Mouse (Mus musculus) embryonic facial prominence, embryonic 12.5 days (tissue): ENCODE data around the gene Lpcat3. TPM values are rescaled to one million over a fixed set of nuclear protein-coding genes. Genes with fewer than 3 reads are reported as not detected.

Source experiments
- ATAC-seq: fragments of 200-750 bp; cut with Nextera tagmentation; 2 replicates; pipeline ENCODE4 v1.8.0; 2017; ENCODE audit not compliant: insufficient number of reproducible peaks, insufficient read depth, low FRiP score, low TSS enrichment
- H3K27ac ChIP-seq: fragments of 300-500 bp; sonication (generic); 2 replicates; pipeline ENCODE4 v1.5.1; 2016; ENCODE audit warnings: mild to moderate bottlenecking
- H3K27me3 ChIP-seq: fragments of 300-500 bp; sonication (generic); 2 replicates; pipeline ENCODE4 v1.6.1; 2016; ENCODE audit warnings: mild to moderate bottlenecking, moderate library complexity
- H3K36me3 ChIP-seq: fragments of 300-500 bp; sonication (generic); 2 replicates; pipeline ENCODE4 v1.6.1; 2016; ENCODE audit warnings: mild to moderate bottlenecking
- H3K4me1 ChIP-seq: fragments of 300-500 bp; sonication (generic); 2 replicates; pipeline ENCODE4 v1.6.1; 2016
- H3K4me2 ChIP-seq: fragments of 300-500 bp; sonication (generic); replicated peaks from 2 replicates; pipeline ENCODE4 v1.6.1; 2016; ENCODE audit warnings: mild to moderate bottlenecking, moderate library complexity
- H3K4me3 ChIP-seq: fragments of 300-500 bp; sonication (generic); 2 replicates; pipeline ENCODE4 v1.5.1; 2016; ENCODE audit warnings: mild to moderate bottlenecking
- H3K9ac ChIP-seq: fragments of 300-500 bp; sonication (generic); 2 replicates; pipeline ENCODE4 v1.6.1; 2016; ENCODE audit warnings: mild to moderate bottlenecking, moderate library complexity
- H3K9me3 ChIP-seq: fragments of 300-500 bp; sonication (generic); 2 replicates; pipeline ENCODE4 v1.6.1; 2016; ENCODE audit warnings: mild to moderate bottlenecking, moderate library complexity
- WGBS: fragments of 180-500 bp; shearing (Covaris S2); methylation state at CpG from one replicate; pipeline ENCODE4 v1.1.7; 2016; 5-methylcytosine and 5-hydroxymethylcytosine counted together
- polyA plus RNA-seq: library from polyadenylated mRNA; unstranded; fragments of >200 nt; fragmentation: Nextera tagmentation; extraction: Ambion mirVana; gene quantifications from 2 replicates; pipeline ENCODE4 v1.2.1, GENCODE M21; 2016

Gene Lpcat3
- polyA plus RNA-seq, 1 experiment from 2014 or later = 49.1 TPM

- H3K36me3 ChIP-seq = peaks cover 21% of the 10 kb centered on the region
- no peak for ATAC-seq
- H3K4me1 ChIP-seq = peaks cover 17% of the 10 kb centered on the region; the same call in 1 of the 2 replicates
- H3K27ac ChIP-seq = no peak overlapping the region
- no peaks in the 10 kb centered on the region for H3K27me3 ChIP-seq
- H3K4me2 ChIP-seq = no peak overlapping the region
- 91% methylated on average over 7 of the region's 7 CpGs for WGBS
- no peak overlapping the region for H3K9ac ChIP-seq
- H3K4me3 ChIP-seq = no peak overlapping the region
- no peaks in the 10 kb centered on the region for H3K9me3 ChIP-seq
Observed at GRCm38 (mm10) chr6:124696441-124697150, 33.8 kb downstream of the Lpcat3 start.

GRCm38 (mm10) chr6:124698751-124699150, 35.9 kb downstream of the Lpcat3 start:
- peaks cover 42% of the 10 kb centered on the region for H3K36me3 ChIP-seq

GRCm38 (mm10) chr6:124699366-124699765, 36.5 kb downstream of the Lpcat3 start:
- Histone ChIP-seq H3K36me3 (peaks cover 49% of the 10 kb centered on the region), H3K4me2 (no peak overlapping the region), H3K9me3 (no peaks in the 10 kb centered on the region), H3K27me3 (no peaks in the 10 kb centered on the region), H3K9ac (no peak overlapping the region), H3K4me1 (peaks cover 4% of the 10 kb centered on the region; the same call in 1 of the 2 replicates), H3K4me3 (no peak overlapping the region), H3K27ac (no peak overlapping the region)
- ATAC-seq = no peak
- WGBS = 84% methylated on average over 4 of the region's 4 CpGs

More at GRCm38 (mm10) chr6:124698751-124699150, 35.9 kb downstream of the Lpcat3 start:
- H3K9ac ChIP-seq = no peak overlapping the region
- H3K9me3 ChIP-seq = no peaks in the 10 kb centered on the region
- H3K27ac ChIP-seq = no peak overlapping the region
- peaks cover 11% of the 10 kb centered on the region; the same call in 1 of the 2 replicates for H3K4me1 ChIP-seq
- H3K27me3 ChIP-seq = no peaks in the 10 kb centered on the region
- H3K4me2 ChIP-seq = no peak overlapping the region
- no peak for ATAC-seq
- 84% methylated on average over 6 of the region's 6 CpGs for WGBS
- no peak overlapping the region for H3K4me3 ChIP-seq

- WGBS = 80% methylated on average over 11 of the region's 11 CpGs
- H3K27me3 ChIP-seq = no peaks in the 10 kb centered on the region
- no peaks in the 10 kb centered on the region for H3K9me3 ChIP-seq
- no peak overlapping the region for H3K4me2 ChIP-seq
- no peak overlapping the region for H3K27ac ChIP-seq
- H3K36me3 ChIP-seq = peaks cover 56% of the 10 kb centered on the region
- ATAC-seq = no peak
- H3K9ac ChIP-seq = no peak overlapping the region
- no peaks in the 10 kb centered on the region for H3K4me1 ChIP-seq
- H3K4me3 ChIP-seq = no peak overlapping the region
Observed at GRCm38 (mm10) chr6:124699962-124700610, 37.3 kb downstream of the Lpcat3 start.

GRCm38 (mm10) chr6:124701338-124701737, 38.5 kb downstream of the Lpcat3 start:
- H3K36me3 ChIP-seq = peaks cover 66% of the 10 kb centered on the region
- H3K9me3 ChIP-seq = no peaks in the 10 kb centered on the region
- H3K4me1 ChIP-seq = no peaks in the 10 kb centered on the region
- no peak overlapping the region for H3K9ac ChIP-seq
- WGBS = 81% methylated on average over 8 of the region's 8 CpGs
- H3K4me2 ChIP-seq = no peak overlapping the region
- H3K4me3 ChIP-seq = no peak overlapping the region
- H3K27me3 ChIP-seq = no peaks in the 10 kb centered on the region
- no peak for ATAC-seq
- H3K27ac ChIP-seq = no peak overlapping the region

DNA sequence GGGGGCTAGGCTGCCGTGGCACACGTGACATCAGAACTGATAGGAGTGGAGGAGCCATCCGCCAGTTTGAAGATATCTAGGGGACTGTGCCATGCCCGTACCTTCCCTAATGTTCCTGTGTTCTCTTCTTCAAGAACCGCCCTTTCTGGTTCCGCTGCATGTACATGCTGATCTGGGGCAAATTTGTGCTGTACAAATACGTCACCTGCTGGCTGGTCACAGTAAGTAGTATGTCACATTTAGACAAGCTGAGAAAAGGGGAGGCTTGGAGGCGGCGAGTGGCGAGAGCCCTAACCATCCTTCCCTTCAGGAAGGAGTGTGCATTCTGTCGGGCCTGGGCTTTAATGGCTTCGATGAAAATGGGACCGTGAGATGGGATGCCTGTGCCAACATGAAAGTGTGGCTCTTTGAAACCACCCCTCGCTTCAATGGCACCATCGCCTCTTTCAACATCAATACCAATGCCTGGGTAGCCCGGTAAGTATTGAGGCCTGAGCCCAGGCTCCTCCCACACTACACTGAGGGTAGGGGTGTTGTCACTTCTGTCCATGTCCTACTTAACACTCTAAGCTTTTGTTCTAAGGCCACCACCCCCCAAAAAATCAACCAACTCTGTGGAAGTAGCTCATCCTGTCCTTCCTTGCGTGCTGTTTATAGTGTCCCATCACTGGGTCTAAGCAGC, 39.4 kb downstream of the Lpcat3 start:
- no peaks in the 10 kb centered on the region for H3K4me1 ChIP-seq
- no peak overlapping the region for H3K9ac ChIP-seq
- 91% methylated on average over 17 of the region's 17 CpGs for WGBS
- H3K4me3 ChIP-seq = no peak overlapping the region
- no peaks in the 10 kb centered on the region for H3K27me3 ChIP-seq
- no peak overlapping the region for H3K4me2 ChIP-seq
- H3K27ac ChIP-seq = no peak overlapping the region
- 0 out of 2 replicates have a peak, but pooled peaks have one; percentile 25 for ATAC-seq
- peaks cover 71% of the 10 kb centered on the region for H3K36me3 ChIP-seq
- no peaks in the 10 kb centered on the region for H3K9me3 ChIP-seq

DNA sequence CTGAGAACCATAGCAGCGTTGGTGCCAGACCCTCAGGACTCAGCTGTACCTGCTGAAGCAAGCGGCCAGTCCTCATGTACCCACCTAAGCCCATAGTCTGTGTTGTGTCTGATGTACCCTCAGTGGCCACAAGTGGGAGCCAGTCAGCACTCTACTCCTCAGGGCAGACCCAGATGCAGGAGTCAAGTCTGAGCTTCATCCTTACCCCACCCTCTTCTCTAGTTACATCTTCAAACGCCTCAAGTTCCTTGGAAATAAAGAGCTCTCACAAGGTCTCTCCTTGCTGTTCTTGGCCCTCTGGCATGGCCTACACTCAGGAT, 39.9 kb downstream of the Lpcat3 start:
- Histone ChIP-seq H3K27ac (no peak overlapping the region), H3K9me3 (no peaks in the 10 kb centered on the region), H3K27me3 (no peaks in the 10 kb centered on the region), H3K4me2 (no peak overlapping the region), H3K36me3 (peaks cover 76% of the 10 kb centered on the region), H3K4me1 (no peaks in the 10 kb centered on the region), H3K9ac (no peak overlapping the region), H3K4me3 (no peak overlapping the region)
- 49% methylated on average over 3 of the region's 3 CpGs for WGBS
- ATAC-seq = peak; percentile 43; the same call in 1 of the 2 replicates

- Histone ChIP-seq H3K9me3 (no peaks in the 10 kb centered on the region), H3K27ac (no peak overlapping the region), H3K9ac (no peak overlapping the region), H3K4me3 (no peak overlapping the region), H3K4me1 (no peaks in the 10 kb centered on the region), H3K36me3 (peaks cover 79% of the 10 kb centered on the region), H3K4me2 (no peak overlapping the region), H3K27me3 (no peaks in the 10 kb centered on the region)
- ATAC-seq = no peak
- WGBS = 77% methylated on average over 7 of the region's 7 CpGs
Observed at GRCm38 (mm10) chr6:124703789-124704188, 41.0 kb downstream of the Lpcat3 start.

GRCm38 (mm10) chr6:124704417-124704816, 41.6 kb downstream of the Lpcat3 start:
- H3K9ac ChIP-seq = no peak overlapping the region
- H3K27me3 ChIP-seq = no peaks in the 10 kb centered on the region
- no peak overlapping the region for H3K4me2 ChIP-seq
- peaks cover 75% of the 10 kb centered on the region for H3K36me3 ChIP-seq
- no peak overlapping the region for H3K27ac ChIP-seq
- H3K4me1 ChIP-seq = no peaks in the 10 kb centered on the region
- WGBS = 92% methylated on average over 2 of the region's 2 CpGs
- H3K9me3 ChIP-seq = no peaks in the 10 kb centered on the region
- H3K4me3 ChIP-seq = no peak overlapping the region
- no peak for ATAC-seq

- 90% methylated on average over 5 of the region's 5 CpGs for WGBS
- Histone ChIP-seq H3K36me3 (peaks cover 69% of the 10 kb centered on the region), H3K4me2 (no peak overlapping the region), H3K9ac (no peak overlapping the region), H3K4me3 (no peak overlapping the region), H3K4me1 (peaks cover 8% of the 10 kb centered on the region), H3K27me3 (no peaks in the 10 kb centered on the region), H3K9me3 (no peaks in the 10 kb centered on the region), H3K27ac (no peak overlapping the region)
- ATAC-seq = no peak
Observed at GRCm38 (mm10) chr6:124706061-124706627, 43.3 kb downstream of the Lpcat3 start.

GRCm38 (mm10) chr6:124708289-124708889, 45.6 kb downstream of the Lpcat3 start:
- H3K27ac ChIP-seq = no peak overlapping the region
- no peak overlapping the region for H3K4me3 ChIP-seq
- H3K4me1 ChIP-seq = peaks cover 15% of the 10 kb centered on the region
- H3K9ac ChIP-seq = no peak overlapping the region
- 92% methylated on average over 10 of the region's 10 CpGs for WGBS
- ATAC-seq = no peak
- no peak overlapping the region for H3K4me2 ChIP-seq
- no peaks in the 10 kb centered on the region for H3K9me3 ChIP-seq
- H3K36me3 ChIP-seq = peaks cover 46% of the 10 kb centered on the region
- H3K27me3 ChIP-seq = no peaks in the 10 kb centered on the region
